Mouse (Mus musculus): ENCODE data around the gene Taok3.

- TF ChIP-seq CTCF (conservative IDR thresholded peaks at IDR 0.05; ENCODE audit: insufficient read depth, insufficient read length, low read depth, low read length), result no peak
- no peak for TF ChIP-seq POLR2A (IDR thresholded peaks at IDR 0.05; ENCODE audit: low read depth, low read length)
Observed at GRCm38 (mm10) chr5:117123102-117123501, 3.2 kb downstream of the Taok3 start.

Measured in kidney, adult 2 months (tissue).